Mouse (Mus musculus): Measurements from ENCODE around the gene Gsdma3.
"Not testable (repeated sequence)": the region's sequence is repeated elsewhere in the genome, so short reads cannot be mapped to it uniquely, and the experiment has no call there.

Gene Gsdma3

GRCm38 (mm10) chr11:98595473-98595872 lies 30.7 kb upstream of the Gsdma3 start:
- in situ Hi-C loops (cut with MboI, MseI), result no loop called here

- in situ Hi-C loops (cut with MboI, MseI), result no loop called here
Measured at GRCm38 (mm10) chr11:98595955-98596354, 30.2 kb upstream of the Gsdma3 start.

GRCm38 (mm10) chr11:98597363-98597762 lies 28.8 kb upstream of the Gsdma3 start:
- in situ Hi-C loops (cut with MboI, MseI), result no loop called here

GRCm38 (mm10) chr11:98597991-98598390 lies 28.2 kb upstream of the Gsdma3 start, which contains the start of gene Lrrc3c:
Lrrc3c (plus strand) TSS chr11:98598291.
- in situ Hi-C loops (cut with MboI, MseI), result no loop called here

GRCm38 (mm10) chr11:98598851-98599290 lies 27.3 kb upstream of the Gsdma3 start:
- in situ Hi-C loops (cut with MboI, MseI), result no loop called here

GRCm38 (mm10) chr11:98599291-98599690 lies 26.9 kb upstream of the Gsdma3 start:
- in situ Hi-C loops (cut with MboI, MseI), result no loop called here

- in situ Hi-C loops (cut with MboI, MseI), result no loop called here
Measured at GRCm38 (mm10) chr11:98602090-98602690, 24.0 kb upstream of the Gsdma3 start.

DNA sequence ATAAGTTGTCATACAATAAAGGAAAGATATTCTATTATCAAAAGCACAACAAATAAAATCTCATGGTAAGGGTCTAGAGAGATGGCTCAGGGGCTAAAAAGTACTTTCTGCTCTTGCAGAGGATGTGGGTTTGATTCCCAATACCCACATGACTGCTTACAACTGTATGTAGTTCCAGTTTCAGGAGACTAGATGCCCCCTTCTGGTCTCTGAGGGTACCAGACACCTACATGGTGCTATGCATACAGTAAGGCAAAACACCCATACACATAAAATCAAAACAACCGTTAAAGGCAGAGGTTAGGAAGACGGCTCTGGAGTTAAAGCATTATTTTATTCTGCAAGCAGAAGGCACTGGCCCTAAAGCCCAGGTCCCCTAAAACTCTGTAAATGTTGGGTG lies 22.2 kb upstream of the Gsdma3 start:
- in situ Hi-C loops (cut with MboI, MseI), result no loop called here

DNA sequence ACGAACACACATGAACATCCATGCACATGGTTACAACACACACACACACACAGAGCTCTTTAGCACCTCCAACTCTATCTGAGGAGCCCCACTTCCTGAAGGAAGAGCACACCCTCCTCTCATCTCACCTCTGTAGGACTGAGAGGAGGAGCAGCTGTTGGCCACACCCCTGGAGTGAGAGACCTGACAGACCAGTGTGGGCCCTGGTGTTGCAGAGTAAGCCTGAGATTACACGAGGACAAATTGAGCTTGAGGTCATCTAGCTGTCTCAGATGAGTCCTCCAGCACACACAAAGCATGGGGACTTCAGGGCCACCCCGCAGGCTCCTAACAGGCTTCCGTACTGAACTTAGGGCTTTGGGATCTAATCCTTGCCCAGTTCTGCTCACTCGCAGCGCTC lies 21.2 kb upstream of the Gsdma3 start:
- in situ Hi-C loops (cut with MboI, MseI), result loop anchor here (5.0 kb wide), 1 partner anchor 37 kb away; no protein-coding TSS in a partner anchor

DNA sequence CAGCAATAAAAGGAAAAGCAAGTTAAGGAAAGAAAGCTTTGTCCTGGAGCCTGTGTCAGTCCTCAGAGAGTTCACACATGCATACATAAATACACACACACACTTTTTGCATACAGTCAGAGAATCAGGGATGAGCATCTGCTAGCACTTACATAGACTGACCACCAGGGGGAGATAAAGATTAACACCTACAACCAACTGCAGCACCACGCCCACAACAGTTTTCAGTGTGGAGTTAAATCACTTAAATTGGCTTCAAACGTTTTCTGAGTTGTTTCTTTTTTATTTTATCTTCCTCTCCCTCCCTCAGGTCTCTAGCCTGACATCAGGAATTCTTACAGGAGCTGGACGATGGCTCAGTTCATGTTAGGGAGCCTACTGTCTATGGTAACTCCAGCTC lies 19.4 kb upstream of the Gsdma3 start:
- in situ Hi-C loops (cut with MboI, MseI), result loop anchor here (5.0 kb wide), 1 partner anchor 36 kb away; no protein-coding TSS in a partner anchor

GRCm38 (mm10) chr11:98620791-98621190 lies 5.4 kb upstream of the Gsdma3 start:
- in situ Hi-C loops (cut with MboI, MseI), result no loop called here

DNA sequence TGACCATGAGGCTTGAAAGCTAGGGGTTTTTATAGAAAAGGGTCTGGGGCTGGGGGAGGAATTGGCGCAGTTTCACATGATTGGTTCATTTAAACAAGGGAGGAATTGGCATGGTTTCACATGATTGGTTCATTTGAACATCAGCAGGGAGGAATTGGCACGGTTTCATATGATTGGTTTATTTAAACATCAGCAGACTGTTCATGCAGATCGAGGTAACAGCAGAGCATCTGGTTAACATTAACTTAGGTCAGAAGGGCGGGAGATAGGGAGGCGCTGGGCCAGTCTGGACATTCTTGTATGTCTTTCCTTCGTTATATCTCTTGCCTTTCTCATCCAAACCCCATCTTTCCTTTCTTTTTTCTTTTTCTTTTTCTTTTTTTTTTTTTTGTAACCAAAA lies 2.2 kb upstream of the Gsdma3 start:
- in situ Hi-C loops (cut with MboI, MseI), result not testable (repeated sequence)

GRCm38 (mm10) chr11:98624381-98624780 lies 1.8 kb upstream of the Gsdma3 start:
- in situ Hi-C loops (cut with MboI, MseI), result not testable (repeated sequence)

GRCm38 (mm10) chr11:98628706-98629105 lies 2.5 kb downstream of the Gsdma3 start:
- in situ Hi-C loops (cut with MboI, MseI), result no loop called here

- in situ Hi-C loops (cut with MboI, MseI), result loop anchor here (5.0 to 10.0 kb wide), 3 partner anchors 46 to 73 kb away; partner anchors contain the start of gene Ormdl3
Measured at GRCm38 (mm10) chr11:98630646-98631045, 4.5 kb downstream of the Gsdma3 start.

DNA sequence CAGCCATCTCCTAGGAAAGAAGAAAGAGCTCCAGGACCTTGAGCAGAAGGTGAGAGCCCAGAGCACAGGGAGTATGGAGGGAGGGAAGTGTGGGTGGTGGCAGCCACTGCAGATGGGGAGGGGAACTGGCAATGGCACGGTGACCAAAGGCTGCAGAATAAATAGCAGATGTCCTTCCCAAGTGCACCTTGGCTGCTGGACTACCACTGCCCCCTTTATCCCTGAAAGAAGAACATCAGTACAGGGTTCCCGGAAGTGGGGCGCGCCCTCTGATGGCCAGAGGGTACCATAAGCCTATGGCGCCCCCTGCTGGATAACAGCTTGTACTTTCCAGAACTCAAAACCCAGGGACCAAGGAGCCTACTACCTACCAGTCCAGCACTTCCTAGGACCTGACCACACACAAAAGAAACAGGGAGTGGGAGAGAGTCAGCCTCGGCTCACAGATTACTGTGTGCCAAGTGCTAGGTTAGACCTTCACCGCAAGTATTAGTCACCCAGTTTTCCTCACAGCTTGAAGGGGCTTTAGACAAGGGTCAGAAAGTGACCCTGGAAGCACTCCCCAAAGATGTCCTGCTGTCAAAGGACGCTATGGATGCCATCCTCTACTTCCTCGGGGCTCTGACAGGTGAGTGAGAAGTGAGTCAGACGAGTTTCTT lies 9.3 kb downstream of the Gsdma3 start:
- in situ Hi-C loops (cut with MboI, MseI), result loop anchor here (5.0 to 10.0 kb wide), 3 partner anchors 37 to 59 kb away; partner anchors contain the start of gene Ormdl3

- in situ Hi-C loops (cut with MboI, MseI), result loop anchor here (5.0 to 10.0 kb wide), 3 partner anchors 35 to 57 kb away; partner anchors contain the start of gene Ormdl3
Measured at GRCm38 (mm10) chr11:98637501-98637900, 11.3 kb downstream of the Gsdma3 start.

DNA sequence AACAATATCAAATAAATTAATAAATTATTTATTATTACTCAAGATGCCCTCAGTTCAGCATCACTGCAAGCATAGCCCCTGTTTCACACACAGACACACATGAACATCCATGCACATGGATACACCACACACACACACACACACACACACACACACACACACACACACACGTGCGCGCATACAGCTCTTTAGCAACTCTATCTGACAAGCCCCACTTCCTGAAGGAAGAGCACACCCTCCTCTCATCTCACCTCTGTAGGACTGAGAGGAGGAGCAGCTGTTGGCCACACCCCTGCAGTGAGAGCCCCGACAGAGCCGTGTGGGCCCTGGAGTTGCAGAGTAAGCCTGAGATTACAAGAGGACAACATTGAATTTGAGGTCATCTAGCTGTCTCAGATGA lies 13.9 kb downstream of the Gsdma3 start:
- in situ Hi-C loops (cut with MboI, MseI), result loop anchor here (5.0 kb wide), 1 partner anchor 33 kb away; no protein-coding TSS in a partner anchor

- in situ Hi-C loops (cut with MboI, MseI), result loop anchor here (5.0 kb wide), 2 partner anchors 37 to 522 kb away; no protein-coding TSS in a partner anchor
Measured at GRCm38 (mm10) chr11:98644757-98645156, 18.6 kb downstream of the Gsdma3 start.

GRCm38 (mm10) chr11:98645946-98646345 lies 19.8 kb downstream of the Gsdma3 start:
- in situ Hi-C loops (cut with MboI, MseI), result loop anchor here (5.0 kb wide), 1 partner anchor 524 kb away; no protein-coding TSS in a partner anchor

GRCm38 (mm10) chr11:98646459-98646858 lies 20.3 kb downstream of the Gsdma3 start, which contains the start of gene Gsdma2:
Gsdma2 (plus strand) TSS chr11:98646759.
- in situ Hi-C loops (cut with MboI, MseI), result loop anchor here (5.0 kb wide), 1 partner anchor 524 kb away; no protein-coding TSS in a partner anchor

GRCm38 (mm10) chr11:98655076-98655475 lies 28.9 kb downstream of the Gsdma3 start:
- in situ Hi-C loops (cut with MboI, MseI), result not testable (repeated sequence)
